Mouse (Mus musculus) ES-E14 (cell line): ENCODE measurements around the gene BC025920.

Source experiments
- CHD2 ChIP-seq: IDR thresholded peaks from 2 replicates; pipeline ENCODE4 v1.6.1; 2014; ENCODE audit warnings: mild to moderate bottlenecking, low read depth, low read length, inconsistent platforms
- HCFC1 ChIP-seq: IDR thresholded peaks from 2 replicates; pipeline ENCODE4 v1.6.1; 2012; ENCODE audit warnings: low read length, inconsistent platforms, borderline replicate concordance; ENCODE audit not compliant: insufficient read depth
- MAFK ChIP-seq: IDR thresholded peaks from 2 replicates; pipeline ENCODE4 v1.6.1; 2014; ENCODE audit warnings: mild to moderate bottlenecking, low read depth, low read length, inconsistent platforms; ENCODE audit not compliant: insufficient read depth
- ZC3H11A ChIP-seq: IDR thresholded peaks from 2 replicates; pipeline ENCODE4 v1.6.1; 2012; ENCODE audit warnings: low read depth, mild to moderate bottlenecking, inconsistent platforms, low read length, borderline replicate concordance

DNA sequence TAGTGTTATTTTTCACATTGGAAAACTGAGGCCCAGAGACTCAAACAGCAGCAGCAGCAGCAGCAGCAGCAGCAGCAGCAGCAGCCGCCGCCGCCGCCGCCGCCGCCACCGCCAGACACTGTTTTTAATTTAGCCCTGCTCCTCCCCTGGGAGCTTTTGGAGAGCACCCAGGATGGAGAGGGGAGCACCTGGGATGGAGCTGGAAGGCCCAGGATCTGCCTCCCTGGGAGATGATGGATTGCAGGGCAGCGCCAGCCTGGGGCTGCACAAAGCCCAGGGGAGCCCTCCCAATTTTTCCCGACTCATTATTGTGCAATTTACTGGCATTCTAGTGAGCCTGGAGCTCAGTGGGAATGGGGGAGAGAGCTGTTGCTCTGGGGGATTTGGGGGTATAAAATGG, 9.5 kb upstream of the BC025920 start:
- TF ChIP-seq CHD2 (no peak), ZC3H11A (no peak), MAFK (no peak), HCFC1 (no peak)
